Mouse (Mus musculus): ENCODE results near the gene Myh6.

- TF ChIP-seq CTCF (IDR thresholded peaks at IDR 0.05; ENCODE audit: extremely low read depth, insufficient read depth, low read length) (no peak), POLR2A (IDR thresholded peaks at IDR 0.05; ENCODE audit: extremely low read depth, insufficient read depth, low read length) (no peak)
Observed at GRCm38 (mm10) chr14:54989886-54990441, 23.2 kb upstream of the Myh6 start.

Data from cortical plate, adult 2 months (tissue).